Mouse (Mus musculus): ENCODE measurements around the gene Neu1.

DNA sequence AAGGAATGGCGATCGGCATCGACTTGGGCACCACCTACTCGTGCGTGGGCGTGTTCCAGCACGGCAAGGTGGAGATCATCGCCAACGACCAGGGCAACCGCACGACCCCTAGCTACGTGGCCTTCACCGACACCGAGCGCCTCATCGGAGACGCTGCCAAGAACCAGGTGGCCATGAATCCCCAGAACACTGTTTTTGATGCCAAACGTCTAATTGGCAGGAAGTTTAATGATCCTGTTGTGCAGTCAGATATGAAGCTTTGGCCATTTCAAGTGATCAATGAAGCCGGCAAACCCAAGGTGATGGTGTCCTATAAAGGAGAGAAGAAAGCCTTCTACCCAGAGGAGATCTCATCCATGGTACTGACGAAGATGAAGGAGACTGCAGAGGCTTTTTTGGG, 45.9 kb downstream of the Neu1 start:
- no peak for TF ChIP-seq CTCF (IDR thresholded peaks at IDR 0.05; ENCODE audit: low read depth, low read length)
- no peak for TF ChIP-seq POLR2A (IDR thresholded peaks at IDR 0.05; ENCODE audit: insufficient read depth, low read length)

Data from ES-Bruce4 (cell line).